Mouse (Mus musculus) MEL (cell line): Measurements from ENCODE around the gene 1700020D05Rik. TPM values are rescaled to one million over a fixed set of nuclear protein-coding genes. Genes with fewer than 3 reads are reported as not detected.

Source experiments
- DNase-seq: peaks from one replicate; pipeline ENCODE4 v3.0.0; 2011; ENCODE audit warnings: low read depth, low spot score
- H3K27ac ChIP-seq: 2 replicates; pipeline ENCODE4 v1.5.1; 2012; ENCODE audit warnings: low read depth, mild to moderate bottlenecking, control low read depth, low read length, moderate library complexity; ENCODE audit not compliant: control insufficient read depth
- H3K27me3 ChIP-seq, 2 experiments: fragments of 150-350 bp in 1 of 2; sonication (generic) in 1 of 2; 2 replicates each; pipeline ENCODE4 v1.6.1; 2012; ENCODE audit warnings: low read length in 2 of 2, mild to moderate bottlenecking in 2 of 2, improper control_type of control experiment in 1 of 2, moderate library complexity in 1 of 2; ENCODE audit not compliant: insufficient read depth in 2 of 2, control insufficient read depth in 1 of 2
- H3K36me3 ChIP-seq, 2 experiments: 2 replicates each; pipeline ENCODE4 v1.6.1; 2012 to 2014; ENCODE audit warnings: low read length in 2 of 2, improper control_type of control experiment in 1 of 2, inconsistent platforms in 1 of 2, mild to moderate bottlenecking in 1 of 2; ENCODE audit not compliant: insufficient read depth in 2 of 2, control insufficient read depth in 1 of 2
- H3K4me1 ChIP-seq, 2 experiments: fragments of 150-350 bp in 1 of 2; sonication (generic) in 1 of 2; 2 replicates each; pipeline ENCODE4 v1.6.1; 2012; ENCODE audit warnings: low read length in 2 of 2, improper control_type of control experiment in 1 of 2, mild to moderate bottlenecking in 1 of 2; ENCODE audit not compliant: insufficient read depth in 2 of 2, control insufficient read depth in 1 of 2
- H3K4me3 ChIP-seq, 2 experiments: fragments of 150-350 bp in 1 of 2; sonication (generic) in 1 of 2; 2 replicates each; pipeline ENCODE4 v1.5.1; 2012; ENCODE audit warnings: low read depth in 2 of 2, low read length in 2 of 2, mild to moderate bottlenecking in 2 of 2, moderate library complexity in 2 of 2, control low read depth in 1 of 2, improper control_type of control experiment in 1 of 2; ENCODE audit not compliant: control insufficient read depth in 1 of 2, insufficient read depth in 1 of 2
- H3K79me2 ChIP-seq: 2 replicates; pipeline ENCODE4 v1.6.1; 2012; ENCODE audit warnings: mild to moderate bottlenecking, low read length, moderate library complexity; ENCODE audit not compliant: control insufficient read depth, poor library complexity, insufficient read depth
- H3K9ac ChIP-seq: 2 replicates; pipeline ENCODE4 v1.6.1; 2012; ENCODE audit warnings: low read depth, mild to moderate bottlenecking, control low read depth, low read length, moderate library complexity; ENCODE audit not compliant: control insufficient read depth, poor library complexity, severe bottlenecking
- H3K9me3 ChIP-seq: fragments of 150-350 bp; sonication (generic); replicated peaks from 2 replicates; pipeline ENCODE4 v1.6.1; 2012; ENCODE audit warnings: mild to moderate bottlenecking, low read length, improper control_type of control experiment, moderate library complexity; ENCODE audit not compliant: insufficient read depth
- CHD2 ChIP-seq: IDR thresholded peaks from 2 replicates; pipeline ENCODE4 v1.6.1; 2011; ENCODE audit warnings: low read length, improper control_type of control experiment
- CTCF ChIP-seq, 3 experiments: IDR thresholded peaks in 2 of 3; conservative IDR thresholded peaks in 1 of 3; 2 replicates each; pipeline ENCODE4 v1.5.1; 2011 to 2012; ENCODE audit warnings: low read length in 3 of 3, low read depth in 2 of 3, mild to moderate bottlenecking in 2 of 3, improper control_type of control experiment in 1 of 3, inconsistent platforms in 1 of 3, mixed read lengths in 1 of 3, moderate library complexity in 1 of 3; ENCODE audit not compliant: control insufficient read depth in 1 of 3, insufficient read depth in 1 of 3, poor library complexity in 1 of 3, severe bottlenecking in 1 of 3
- ELF1 ChIP-seq: IDR thresholded peaks from 2 replicates; pipeline ENCODE4 v1.6.1; 2014; ENCODE audit warnings: low read depth, mild to moderate bottlenecking, inconsistent platforms, low read length, improper control_type of control experiment, moderate library complexity
- EP300 ChIP-seq, 2 experiments: IDR thresholded peaks; 2 replicates each; pipeline ENCODE4 v1.6.1; 2011; ENCODE audit warnings: improper control_type of control experiment in 2 of 2, low read length in 2 of 2, low read depth in 1 of 2, mild to moderate bottlenecking in 1 of 2
- ETS1 ChIP-seq: IDR thresholded peaks from 2 replicates; pipeline ENCODE4 v1.6.1; 2012; ENCODE audit warnings: low read depth, mild to moderate bottlenecking, inconsistent platforms, low read length, improper control_type of control experiment, moderate library complexity
- HCFC1 ChIP-seq: IDR thresholded peaks from 2 replicates; pipeline ENCODE4 v1.6.1; 2012; ENCODE audit warnings: low read depth, mild to moderate bottlenecking, inconsistent platforms, low read length, improper control_type of control experiment, moderate library complexity
- JUND ChIP-seq: IDR thresholded peaks from 2 replicates; pipeline ENCODE4 v1.6.1; 2011; ENCODE audit warnings: low read depth, mild to moderate bottlenecking, improper control_type of control experiment, low read length
- MAFK ChIP-seq: IDR thresholded peaks from 2 replicates; pipeline ENCODE4 v1.6.1; 2011; ENCODE audit warnings: low read depth, mild to moderate bottlenecking, low read length, improper control_type of control experiment, borderline replicate concordance
- MAX ChIP-seq: IDR thresholded peaks from 2 replicates; pipeline ENCODE4 v1.6.1; 2011; ENCODE audit warnings: low read length, improper control_type of control experiment
- MAZ ChIP-seq: IDR thresholded peaks from 2 replicates; pipeline ENCODE4 v1.6.1; 2012; ENCODE audit warnings: low read depth, mild to moderate bottlenecking, inconsistent platforms, low read length, improper control_type of control experiment
- MXI1 ChIP-seq: IDR thresholded peaks from 2 replicates; pipeline ENCODE4 v1.6.1; 2011; ENCODE audit warnings: mild to moderate bottlenecking, low read depth, low read length, improper control_type of control experiment
- POLR2A ChIP-seq, 2 experiments: IDR thresholded peaks; 2 replicates each; pipeline ENCODE4 v1.6.1; 2011 to 2012; ENCODE audit warnings: low read length in 2 of 2, mild to moderate bottlenecking in 2 of 2, control low read depth in 1 of 2, improper control_type of control experiment in 1 of 2, low read depth in 1 of 2, moderate library complexity in 1 of 2; ENCODE audit not compliant: control insufficient read depth in 1 of 2, insufficient read depth in 1 of 2, poor library complexity in 1 of 2
- POLR2AphosphoS5 ChIP-seq: IDR thresholded peaks from 2 replicates; pipeline ENCODE4 v1.6.1; 2012; ENCODE audit warnings: low read depth, borderline replicate concordance, mild to moderate bottlenecking, inconsistent platforms, low read length, moderate library complexity, mixed read lengths
- RAD21 ChIP-seq: IDR thresholded peaks from 2 replicates; pipeline ENCODE4 v1.6.1; 2011; ENCODE audit warnings: mild to moderate bottlenecking, low read depth, low read length, improper control_type of control experiment
- RCOR1 ChIP-seq: IDR thresholded peaks from 2 replicates; pipeline ENCODE4 v1.6.1; 2012; ENCODE audit warnings: low read depth, mild to moderate bottlenecking, inconsistent platforms, low read length, improper control_type of control experiment
- TAL1 ChIP-seq: IDR thresholded peaks from 2 replicates; pipeline ENCODE4 v1.6.1; 2012; ENCODE audit warnings: mild to moderate bottlenecking, inconsistent platforms, low read length, moderate library complexity, mixed read lengths
- TCF12 ChIP-seq: IDR thresholded peaks from 2 replicates; pipeline ENCODE4 v1.6.1; 2014; ENCODE audit warnings: low read depth, mild to moderate bottlenecking, inconsistent platforms, low read length, improper control_type of control experiment, moderate library complexity
- UBTF ChIP-seq: IDR thresholded peaks from 2 replicates; pipeline ENCODE4 v1.6.1; 2012; ENCODE audit warnings: low read depth, mild to moderate bottlenecking, inconsistent platforms, low read length, improper control_type of control experiment, moderate library complexity, borderline replicate concordance; ENCODE audit not compliant: insufficient read depth
- USF1 ChIP-seq: IDR thresholded peaks from 2 replicates; pipeline ENCODE4 v1.6.1; 2014; ENCODE audit warnings: low read depth, mild to moderate bottlenecking, inconsistent platforms, low read length, improper control_type of control experiment, moderate library complexity
- ZKSCAN1 ChIP-seq: IDR thresholded peaks from 2 replicates; pipeline ENCODE4 v1.6.1; 2012; ENCODE audit warnings: low read depth, mild to moderate bottlenecking, inconsistent platforms, low read length, improper control_type of control experiment, moderate library complexity
- ZMIZ1 ChIP-seq: IDR thresholded peaks from 2 replicates; pipeline ENCODE4 v1.6.1; 2012; ENCODE audit warnings: low read depth, mild to moderate bottlenecking, inconsistent platforms, low read length, improper control_type of control experiment, moderate library complexity
- ZNF384 ChIP-seq: IDR thresholded peaks from 2 replicates; pipeline ENCODE4 v1.6.1; 2012; ENCODE audit warnings: low read depth, mild to moderate bottlenecking, inconsistent platforms, low read length, improper control_type of control experiment
- polyA plus RNA-seq, 2 experiments: library from polyadenylated mRNA; stranded (reverse) in 1 of 2; unstranded in 1 of 2; fragments of >175 nt in 1 of 2; fragments of >200 nt in 1 of 2; gene quantifications; 2 replicates each; pipeline versions ENCODE4 v1.2.1 to v1.2.4; 2012; ENCODE audit warnings: low replicate concordance in 2 of 2, low read depth in 1 of 2; ENCODE audit not compliant: insufficient read length in 2 of 2, insufficient read depth in 1 of 2, missing spikeins in 1 of 2
- total RNA-seq: library from RNA; depleted of rRNA; stranded (reverse); fragments of 300-350 nt; gene quantifications from 2 replicates; pipeline ENCODE4 v1.2.3, GENCODE M21; 2012

Gene 1700020D05Rik
- total and polyA plus RNA-seq, 3 experiments: 0.19 to 0.78 TPM; not detected in 1

DNA sequence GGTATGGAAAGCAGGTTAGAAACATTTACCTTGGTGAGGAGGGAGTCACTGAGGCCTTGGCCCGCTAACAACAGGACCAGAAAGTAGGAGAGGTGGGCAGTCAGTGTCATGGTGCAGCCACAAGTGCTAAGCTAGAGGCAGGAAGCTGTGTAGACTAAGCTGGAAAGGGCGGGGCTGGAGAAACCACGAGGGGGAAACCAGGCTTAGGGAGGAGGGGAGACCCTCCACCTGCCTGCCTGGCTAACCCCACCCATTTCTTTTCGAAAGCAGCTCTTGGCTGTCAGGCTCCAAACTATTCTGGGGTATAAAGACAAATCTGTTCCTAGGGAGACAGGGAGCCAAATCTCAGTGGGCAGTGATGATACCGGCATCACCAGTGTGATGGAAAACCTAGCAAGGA lies 35.2 kb downstream of the 1700020D05Rik start, which contains the start of gene Ctsw:
Ctsw (minus strand) TSS at position 134 of the 400 bp plus-strand sequence.
- no peaks in the 10 kb centered on the region for H3K9me3 ChIP-seq
- H3K36me3 ChIP-seq: peaks cover 0 to 4% of the 10 kb centered on the region in 2 experiments; a peak in 2 of 4 replicates
- no peak for TF ChIP-seq ELF1
- no peak for TF ChIP-seq CHD2
- TF ChIP-seq POLR2A (IDR thresholded peaks at IDR 0.05; ENCODE audit: control insufficient read depth in 1 of 2, insufficient read depth in 1 of 2, low read depth in 1 of 2, low read length in 2 of 2, poor library complexity in 1 of 2): no peak
- TF ChIP-seq TCF12: no peak
- TF ChIP-seq ZMIZ1: no peak
- no peak for TF ChIP-seq ZKSCAN1
- no peak for TF ChIP-seq MXI1
- no peak for TF ChIP-seq MAZ
- TF ChIP-seq EP300 (IDR thresholded peaks at IDR 0.05; ENCODE audit: low read depth in 1 of 2, low read length in 2 of 2): no peak
- TF ChIP-seq RCOR1: no peak
- no peak for TF ChIP-seq POLR2AphosphoS5
- no peak for TF ChIP-seq JUND
- no peak for TF ChIP-seq ETS1
- TF ChIP-seq MAFK: no peak
- no peak for TF ChIP-seq USF1
- TF ChIP-seq CTCF (IDR thresholded peaks at IDR 0.05 in 2 of 3, conservative IDR thresholded peaks at IDR 0.05 in 1 of 3; ENCODE audit: control insufficient read depth in 1 of 3, insufficient read depth in 1 of 3, low read depth in 2 of 3, low read length in 3 of 3, poor library complexity in 1 of 3, severe bottlenecking in 1 of 3): no peak
- TF ChIP-seq ZNF384: no peak
- no peak for TF ChIP-seq UBTF
- no peak for TF ChIP-seq HCFC1
- TF ChIP-seq TAL1: no peak
- H3K9ac ChIP-seq: no peak within 1 kb of the TSS
- no peak within 1 kb of the TSS for H3K27ac ChIP-seq
- H3K27me3 ChIP-seq: no peaks in the 10 kb centered on the region
- DNase-seq: no peak
- no peak within 1 kb of the TSS for H3K4me3 ChIP-seq
- no peaks in the 10 kb centered on the region for H3K79me2 ChIP-seq
- H3K4me1 ChIP-seq: peaks cover 0 to 12% of the 10 kb centered on the region in 2 experiments; a peak in 1 of 4 replicates

DNA sequence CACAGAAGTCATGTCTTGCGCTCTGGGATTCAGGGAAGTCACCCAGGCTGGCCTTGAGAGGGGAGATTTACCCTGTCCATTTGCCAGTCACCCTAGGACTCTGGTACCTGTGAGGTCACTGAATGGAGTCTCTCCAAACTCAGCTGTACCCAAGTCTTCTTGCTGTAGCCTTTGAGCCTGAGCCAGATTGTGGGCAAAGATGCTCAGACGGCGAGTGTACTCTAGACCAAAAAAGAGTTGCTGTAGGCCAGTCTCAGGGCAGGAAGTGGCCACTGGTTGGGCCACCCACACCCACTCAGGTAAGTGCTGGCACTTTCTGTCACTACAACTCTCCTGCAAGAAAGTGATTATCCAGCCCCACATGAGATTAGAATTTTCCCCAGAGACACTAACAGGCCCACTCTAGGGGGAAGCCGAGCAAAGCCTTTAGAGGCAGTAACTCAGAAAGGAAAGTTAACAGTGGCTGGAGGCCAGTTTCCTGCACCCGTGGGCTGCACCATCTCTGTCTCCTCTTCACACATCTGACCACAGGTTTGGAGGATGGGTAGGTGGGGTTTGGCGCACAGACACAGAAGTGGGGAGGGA lies 36.6 kb downstream of the 1700020D05Rik start:
- Histone ChIP-seq H3K9ac (no peak overlapping the region), H3K27ac (no peak overlapping the region), H3K9me3 (no peaks in the 10 kb centered on the region), H3K4me3 (no peak overlapping the region), H3K27me3 (no peaks in the 10 kb centered on the region)
- no peak for DNase-seq
- no peak for TF ChIP-seq POLR2AphosphoS5
- TF ChIP-seq MAX: no peak
- TF ChIP-seq MAFK: no peak
- TF ChIP-seq TCF12: no peak
- TF ChIP-seq ZMIZ1: no peak
- TF ChIP-seq USF1: no peak
- TF ChIP-seq RAD21: no peak
- no peak for TF ChIP-seq ETS1
- no peak for TF ChIP-seq RCOR1
- TF ChIP-seq, all 39 proteins: peak for 0
- Histone ChIP-seq H3K4me1 (peaks cover 0 to 9% of the 10 kb centered on the region in 2 experiments; a peak in 1 of 4 replicates), H3K79me2 (no peaks in the 10 kb centered on the region), H3K36me3 (no peaks in the 10 kb centered on the region)
